ENCODE assay signal across 9 mouse cellular contexts in genomic region chr1:182089600-182090297, GRCm38 (mm10). TPM values are rescaled to one million over a fixed set of nuclear protein-coding genes. Genes with fewer than 3 reads are reported as not detected.
DNase-seq lines count a peak whose midpoint lies in the region; ATAC-seq and TF ChIP-seq lines count a peak whose summit lies in the region.
"Had no signal": no experiment of that assay in that cellular context is flagged by ENCODE, and none has a peak within 500 bp of the region (broad histone marks: within the 10 kb centered on the region; RNA-seq: fewer than 3 reads in every experiment).

No protein-coding gene starts in this region.

- H3K4me3 ChIP-seq in heart, embryonic 10.5 days = no peak overlapping the region
- no peak overlapping the region for H3K4me3 ChIP-seq in heart, embryonic 16.5 days (ENCODE audit: low read length)
- H3K4me3 ChIP-seq in midbrain, embryonic 12.5 days = no peak overlapping the region
- no peak overlapping the region for H3K4me3 ChIP-seq in lung, adult 2 months (replicated peaks; ENCODE audit: extremely low read depth, low read depth, low read length)
- H3K4me3 ChIP-seq: myocyte had no signal

- H3K27ac ChIP-seq in heart, embryonic 10.5 days = peak overlapping the region; percentile 88
- peak overlapping the region; percentile 88 for H3K27ac ChIP-seq in heart, embryonic 16.5 days (ENCODE audit: low read length)
- peak overlapping the region; percentile 46 for H3K27ac ChIP-seq in midbrain, embryonic 12.5 days (replicated peaks)

- TF ChIP-seq CTCF in lung, adult 2 months (IDR thresholded peaks at IDR 0.05; ENCODE audit: insufficient read depth, low read length) = no peak

- intact Hi-C loops in heart, postnatal 10 days (cut with DNase I) = loop anchor here (2.0 kb wide), 1 partner anchor 69 kb away; no protein-coding TSS in a partner anchor
- intact Hi-C loops in left cerebral cortex, postnatal 36 days (cut with DNase I) = loop anchor here (5.0 kb wide), 1 partner anchor 67 kb away; no protein-coding TSS in a partner anchor

- H3K4me2 ChIP-seq in heart, embryonic 16.5 days (ENCODE audit: low read depth, low read length) = peak overlapping the region; percentile 3; the same call in 1 of the 2 replicates
- no peak overlapping the region for H3K4me2 ChIP-seq in midbrain, embryonic 12.5 days (replicated peaks)

- no peaks in the 10 kb centered on the region for H3K36me3 ChIP-seq in heart, embryonic 10.5 days
- H3K36me3 ChIP-seq in heart, embryonic 16.5 days (ENCODE audit: control insufficient read depth, insufficient read depth) = no peaks in the 10 kb centered on the region
- H3K36me3 ChIP-seq in midbrain, embryonic 12.5 days = no peaks in the 10 kb centered on the region

- no peak for DNase-seq in heart, embryonic 10.5 days (ENCODE audit: low spot score)
- DNase-seq in heart, postnatal 10 days = no peak
- peak; percentile 72 for DNase-seq in MN1 (ENCODE audit: low spot score)
- no peak for DNase-seq in adrenal gland, adult 18-20 months (ENCODE audit: low spot score in 2 of 2)
- DNase-seq in left cerebral cortex, postnatal 36 days (ENCODE audit: low spot score in 2 of 2) = no peak
- DNase-seq in lung, adult 2 months = no peak

- TF ChIP-seq POLR2A in lung, adult 2 months (IDR thresholded peaks at IDR 0.05; ENCODE audit: borderline replicate concordance, extremely low read depth, low read depth, low read length) = no peak

- peaks cover 76% of the 10 kb centered on the region for H3K4me1 ChIP-seq in heart, embryonic 10.5 days
- H3K4me1 ChIP-seq in heart, embryonic 16.5 days (ENCODE audit: control insufficient read depth, insufficient read depth, low read length) = peaks cover 47% of the 10 kb centered on the region
- H3K4me1 ChIP-seq in midbrain, embryonic 12.5 days = peaks cover 41% of the 10 kb centered on the region
- H3K4me1 ChIP-seq in lung, adult 2 months (ENCODE audit: control insufficient read depth, insufficient read depth, low read length) = peaks cover 14% of the 10 kb centered on the region

- 20% methylated on average over 15 of the region's 15 CpGs for WGBS in heart, embryonic 10.5 days
- WGBS in heart, embryonic 16.5 days = 24% methylated on average over 15 of the region's 15 CpGs
- 38% methylated on average over 15 of the region's 15 CpGs for WGBS in midbrain, embryonic 12.5 days
- 52% methylated on average over 15 of the region's 15 CpGs for WGBS in lung, adult 2 months

- peak overlapping the region; percentile 52 for H3K9ac ChIP-seq in heart, embryonic 16.5 days (ENCODE audit: low read length)
- 0 out of 2 replicates have a peak overlapping the region, but pooled peaks have one; percentile 7 for H3K9ac ChIP-seq in midbrain, embryonic 12.5 days (replicated peaks)

- H3K9me3 ChIP-seq in heart, embryonic 10.5 days = no peaks in the 10 kb centered on the region
- no peaks in the 10 kb centered on the region for H3K9me3 ChIP-seq in heart, embryonic 16.5 days (replicated peaks; ENCODE audit: control insufficient read depth, low read length)
- H3K9me3 ChIP-seq in midbrain, embryonic 12.5 days = no peaks in the 10 kb centered on the region

- no peak for ATAC-seq in heart, embryonic 16.5 days (replicated peaks; ENCODE audit: extremely low read depth, insufficient read depth, low FRiP score)
- ATAC-seq in midbrain, embryonic 12.5 days (ENCODE audit: low FRiP score, low read depth) = no peak

- H3K27me3 ChIP-seq in heart, embryonic 10.5 days (ENCODE audit: insufficient read depth, poor library complexity, severe bottlenecking) = no peaks in the 10 kb centered on the region
- no peaks in the 10 kb centered on the region for H3K27me3 ChIP-seq in heart, embryonic 16.5 days (ENCODE audit: control insufficient read depth, insufficient read depth, low read length)
- no peaks in the 10 kb centered on the region for H3K27me3 ChIP-seq in midbrain, embryonic 12.5 days

RNA-seq across cellular contexts. Expression of gene Srp9, which starts 34.8 kb away (rescaled TPM):
- 121 and 128 TPM in 2 replicates for polyA plus RNA-seq in heart, embryonic 10.5 days (2016; fragmentation: Nextera tagmentation; extraction: Ambion mirVana)
- 10 to 100 TPM; 48.1 to 49.0 TPM for total RNA-seq in heart, postnatal 10 days (2021)
- 85.9 and 111 TPM in 2 replicates for polyA plus RNA-seq in heart, embryonic 16.5 days (2015; fragmentation: Nextera tagmentation; extraction: Ambion mirVana)
- 143 and 146 TPM in 2 replicates for polyA plus RNA-seq in midbrain, embryonic 12.5 days (2016; fragmentation: Nextera tagmentation; extraction: Ambion mirVana)
- total RNA-seq in adrenal gland, adult 18-20 months (2021) = 10 to 100 TPM; 48.5 to 62.1 TPM
- total RNA-seq in left cerebral cortex, postnatal 36 days (2021) = 10 to 100 TPM; 61.0 to 63.4 TPM
- polyA plus RNA-seq in lung, adult 2 months (2012; rRNA removed) = 26.8 and 33.9 TPM in 2 replicates
